Mouse (Mus musculus): ENCODE measurements around the gene Gnb4.

GRCm38 (mm10) chr3:32656398-32656994, 40.1 kb upstream of the Gnb4 start:
- TF ChIP-seq CTCF (IDR thresholded peaks at IDR 0.05; ENCODE audit: low read depth, low read length) (no peak), POLR2A (IDR thresholded peaks at IDR 0.05; ENCODE audit: borderline replicate concordance, low read depth, low read length) (no peak)

Data from bone marrow macrophage, adult 2 months (primary cell).